Mouse (Mus musculus) embryonic facial prominence, embryonic 12.5 days (tissue): ENCODE measurements around the gene Tph1. TPM values are rescaled to one million over a fixed set of nuclear protein-coding genes. Genes with fewer than 3 reads are reported as not detected.

Experiments
- polyA plus RNA-seq: library from polyadenylated mRNA; unstranded; fragments of >200 nt; fragmentation: Nextera tagmentation; extraction: Ambion mirVana; gene quantifications from 2 replicates; pipeline ENCODE4 v1.2.1, GENCODE M21; 2016

Tph1 gene
- polyA plus RNA-seq, 1 experiment from 2014 or later: 0.26 TPM

Other genes starting within 250 kb of the Tph1 start
- 13.5 and 14.1 TPM in 2 replicates for gene Sergef, start 32.7 kb downstream of the Tph1 start, polyA plus RNA-seq
- 37.3 and 39.2 TPM in 2 replicates for gene Saal1, start 38.1 kb upstream of the Tph1 start, polyA plus RNA-seq
- 0.17 TPM in 1 of 2 replicates, not detected in the other for gene Saa3, start 43.2 kb upstream of the Tph1 start, polyA plus RNA-seq
- not detected in 2 replicates for gene Saa4, start 60.1 kb upstream of the Tph1 start, polyA plus RNA-seq
- 0.69 and 1.1 TPM in 2 replicates for gene Saa1, start 70.4 kb upstream of the Tph1 start, polyA plus RNA-seq
- not detected in 2 replicates for gene Saa2, start 79.3 kb upstream of the Tph1 start, polyA plus RNA-seq
- gene Hps5, start 123.5 kb upstream of the Tph1 start, polyA plus RNA-seq: 26.9 and 29.5 TPM in 2 replicates
- 50.4 and 54.0 TPM in 2 replicates for gene Gtf2h1, start 123.6 kb upstream of the Tph1 start, polyA plus RNA-seq
- gene Ldha, start 168.9 kb upstream of the Tph1 start, polyA plus RNA-seq: 1,101 and 1,118 TPM in 2 replicates
- gene Ldhc, start 188.7 kb upstream of the Tph1 start, polyA plus RNA-seq: not detected in 2 replicates
- 210 and 232 TPM in 2 replicates for gene Tsg101, start 247.4 kb upstream of the Tph1 start, polyA plus RNA-seq